Mouse (Mus musculus) stomach, postnatal 0 days (tissue): ENCODE data around the gene Gucd1. TPM values are rescaled to one million over a fixed set of nuclear protein-coding genes. Genes with fewer than 3 reads are reported as not detected.

ENCODE experiments used
- ATAC-seq: fragments of 200-750 bp; cut with Nextera tagmentation; 2 replicates; pipeline ENCODE4 v1.8.0; 2017; ENCODE audit not compliant: low FRiP score, low TSS enrichment
- DNase-seq: peaks from one replicate; pipeline ENCODE4 v3.0.0-alpha.2; 2016; ENCODE audit warnings: low spot score
- H3K27ac ChIP-seq: fragments of 300-500 bp; sonication (generic); replicated peaks from 2 replicates; pipeline ENCODE4 v1.5.1; 2014; ENCODE audit warnings: mild to moderate bottlenecking, control low read depth
- H3K27me3 ChIP-seq: fragments of 300-500 bp; sonication (generic); 2 replicates; pipeline ENCODE4 v1.6.1; 2014; ENCODE audit warnings: low read length; ENCODE audit not compliant: control insufficient read depth, insufficient read depth
- H3K36me3 ChIP-seq: fragments of 300-500 bp; sonication (generic); 2 replicates; pipeline ENCODE4 v1.6.1; 2014; ENCODE audit warnings: low read length, mixed read lengths; ENCODE audit not compliant: control insufficient read depth, insufficient read depth
- H3K4me1 ChIP-seq: fragments of 300-500 bp; sonication (generic); replicated peaks from 2 replicates; pipeline ENCODE4 v1.6.1; 2014; ENCODE audit warnings: antibody characterized with exemption; ENCODE audit not compliant: control insufficient read depth, insufficient read depth
- H3K4me2 ChIP-seq: fragments of 300-500 bp; sonication (generic); replicated peaks from 2 replicates; pipeline ENCODE4 v1.6.1; 2014; ENCODE audit warnings: low read depth, mild to moderate bottlenecking, control low read depth, moderate library complexity
- H3K4me3 ChIP-seq: fragments of 300-500 bp; sonication (generic); 2 replicates; pipeline ENCODE4 v1.5.1; 2014; ENCODE audit warnings: low read depth, low read length, control low read depth
- H3K9ac ChIP-seq: fragments of 300-500 bp; sonication (generic); 2 replicates; pipeline ENCODE4 v1.6.1; 2014; ENCODE audit warnings: mild to moderate bottlenecking, low read length, control low read depth, mixed read lengths
- H3K9me3 ChIP-seq: fragments of 300-500 bp; sonication (generic); 2 replicates; pipeline ENCODE4 v1.6.1; 2016; ENCODE audit warnings: low read length; ENCODE audit not compliant: control insufficient read depth
- CTCF ChIP-seq: IDR thresholded peaks from 2 replicates; pipeline ENCODE4 v1.5.1; 2016; ENCODE audit warnings: antibody characterized with exemption, low read depth, mild to moderate bottlenecking, moderate library complexity
- EP300 ChIP-seq: optimal IDR thresholded peaks from 2 replicates; pipeline ENCODE3; 2016; ENCODE audit warnings: antibody characterized with exemption
- WGBS: fragments of 180-500 bp; shearing (Covaris S2); extraction: QIAGEN DNeasy Blood & Tissue Kit; methylation state at CpG from one replicate; pipeline ENCODE4 v1.1.7; 2014; 5-methylcytosine and 5-hydroxymethylcytosine counted together
- polyA plus RNA-seq: library from polyadenylated mRNA; unstranded; fragments of >200 nt; fragmentation: Nextera tagmentation; extraction: Ambion mirVana; gene quantifications from 2 replicates; pipeline ENCODE4 v1.2.1, GENCODE M21; 2015

Gene Gucd1
- polyA plus RNA-seq, 1 experiment from 2014 or later = 14.6 TPM

GRCm38 (mm10) chr10:75314190-75314980, 203.4 kb downstream of the Gucd1 start:
- DNase-seq = no peak
- no peaks in the 10 kb centered on the region for H3K4me1 ChIP-seq
- no peaks in the 10 kb centered on the region for H3K9me3 ChIP-seq
- peaks cover 15% of the 10 kb centered on the region for H3K36me3 ChIP-seq
- ATAC-seq = peak; percentile 25; the same call in 1 of the 2 replicates
- TF ChIP-seq CTCF (no peak), EP300 (no peak)
- H3K27me3 ChIP-seq = no peaks in the 10 kb centered on the region
- H3K9ac ChIP-seq = no peak overlapping the region
- H3K27ac ChIP-seq = no peak overlapping the region
- 46% methylated on average over 6 of the region's 6 CpGs for WGBS
- no peak overlapping the region for H3K4me2 ChIP-seq
- H3K4me3 ChIP-seq = no peak overlapping the region

- H3K4me2 ChIP-seq = no peak overlapping the region
- peaks cover 30% of the 10 kb centered on the region for H3K36me3 ChIP-seq
- no peak for ATAC-seq
These were observed 205.4 kb downstream of the Gucd1 start for GRCm38 (mm10) chr10:75312361-75312760.

GRCm38 (mm10) chr10:75307130-75307529, 210.6 kb downstream of the Gucd1 start:
- no peak for TF ChIP-seq CTCF
- no peak for TF ChIP-seq EP300
- ATAC-seq = no peak
- H3K4me1 ChIP-seq = no peaks in the 10 kb centered on the region
- H3K4me2 ChIP-seq = no peak overlapping the region
- H3K27ac ChIP-seq = no peak overlapping the region
- WGBS = 89% methylated on average over 7 of the region's 7 CpGs
- no peak overlapping the region for H3K4me3 ChIP-seq
- H3K36me3 ChIP-seq = peaks cover 36% of the 10 kb centered on the region
- no peak overlapping the region for H3K9ac ChIP-seq
- no peak for DNase-seq
- H3K9me3 ChIP-seq = no peaks in the 10 kb centered on the region
- H3K27me3 ChIP-seq = no peaks in the 10 kb centered on the region

More at GRCm38 (mm10) chr10:75312361-75312760, 205.4 kb downstream of the Gucd1 start:
- Histone ChIP-seq H3K9ac (no peak overlapping the region), H3K27me3 (no peaks in the 10 kb centered on the region), H3K4me1 (no peaks in the 10 kb centered on the region), H3K9me3 (no peaks in the 10 kb centered on the region), H3K4me3 (no peak overlapping the region), H3K27ac (no peak overlapping the region)
- 69% methylated on average over 7 of the region's 7 CpGs for WGBS
- no peak for TF ChIP-seq CTCF
- TF ChIP-seq EP300 = no peak
- no peak for DNase-seq

GRCm38 (mm10) chr10:75304413-75304812, 213.4 kb downstream of the Gucd1 start:
- H3K36me3 ChIP-seq = peaks cover 31% of the 10 kb centered on the region
- H3K9ac ChIP-seq = no peak overlapping the region
- no peaks in the 10 kb centered on the region for H3K9me3 ChIP-seq
- H3K4me3 ChIP-seq = no peak overlapping the region
- no peaks in the 10 kb centered on the region for H3K4me1 ChIP-seq
- H3K27me3 ChIP-seq = no peaks in the 10 kb centered on the region
- no peak overlapping the region for H3K27ac ChIP-seq
- TF ChIP-seq EP300 (no peak), CTCF (no peak)
- no peak for DNase-seq
- WGBS = 61% methylated on average over 6 of the region's 6 CpGs
- no peak; the same call in 1 of the 2 replicates for ATAC-seq
- no peak overlapping the region for H3K4me2 ChIP-seq

- Histone ChIP-seq H3K4me2 (no peak overlapping the region), H3K27ac (no peak overlapping the region), H3K4me3 (no peak overlapping the region), H3K9me3 (no peaks in the 10 kb centered on the region), H3K4me1 (no peaks in the 10 kb centered on the region), H3K36me3 (peaks cover 28% of the 10 kb centered on the region), H3K9ac (no peak overlapping the region), H3K27me3 (no peaks in the 10 kb centered on the region)
- WGBS = 82% methylated on average over 5 of the region's 5 CpGs
- no peak for TF ChIP-seq EP300
- TF ChIP-seq CTCF = no peak
- no peak for DNase-seq
- no peak for ATAC-seq
These were observed 213.7 kb downstream of the Gucd1 start for GRCm38 (mm10) chr10:75304049-75304405.

GRCm38 (mm10) chr10:75303324-75304048, 214.3 kb downstream of the Gucd1 start:
- H3K36me3 ChIP-seq = peaks cover 23% of the 10 kb centered on the region
- no peak overlapping the region for H3K27ac ChIP-seq
- TF ChIP-seq CTCF (no peak), EP300 (no peak)
- ATAC-seq (no peak), DNase-seq (peak; percentile 12)
- no peaks in the 10 kb centered on the region for H3K4me1 ChIP-seq
- 74% methylated on average over 8 of the region's 8 CpGs for WGBS
- no peaks in the 10 kb centered on the region for H3K27me3 ChIP-seq
- no peaks in the 10 kb centered on the region for H3K9me3 ChIP-seq
- no peak overlapping the region for H3K4me3 ChIP-seq
- no peak overlapping the region for H3K4me2 ChIP-seq
- no peak overlapping the region for H3K9ac ChIP-seq
